Mouse (Mus musculus): ENCODE measurements around the gene Adat1.
A peak's percentile ranks its signal among the peaks of the same experiment; 100 is the strongest.

Gene Adat1

DNA sequence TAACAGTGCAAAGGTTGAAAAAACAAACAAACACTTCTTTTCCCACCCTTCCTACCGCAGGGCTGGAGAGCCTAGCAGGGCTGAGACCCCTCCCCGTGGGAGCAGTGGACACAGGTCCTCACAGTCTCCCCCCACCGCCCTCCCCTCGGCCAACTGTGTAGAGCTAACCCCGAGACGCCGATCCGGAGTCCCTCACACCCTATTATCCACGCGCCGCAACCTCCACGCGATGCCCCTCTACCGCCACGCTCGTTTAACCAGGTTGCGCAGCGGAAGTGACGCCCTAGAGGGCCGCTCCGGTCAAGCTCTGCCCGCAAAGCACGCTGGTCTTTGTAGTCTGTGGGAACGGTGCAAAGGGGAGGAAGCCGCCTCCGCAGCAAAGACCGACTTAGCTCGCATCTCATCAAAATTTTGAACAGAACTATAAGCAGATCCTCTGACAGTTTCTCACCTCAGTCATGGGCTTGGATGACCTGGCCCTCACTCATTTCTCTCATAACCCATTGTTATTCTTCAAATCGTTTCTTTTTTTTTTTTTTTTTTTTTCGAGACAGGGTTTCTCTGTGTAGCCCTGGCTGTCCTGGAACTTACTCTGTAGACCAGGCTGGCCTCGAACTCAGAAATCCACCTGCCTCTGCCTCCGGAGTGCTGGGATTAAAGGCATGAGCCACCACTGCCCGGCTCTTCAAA lies at the start of gene Adat1:
Adat1 (minus strand) TSS at position 290 of the 690 bp plus-strand sequence.
- DNase-seq (ENCODE audit: low spot score): peak; percentile 98

DNA sequence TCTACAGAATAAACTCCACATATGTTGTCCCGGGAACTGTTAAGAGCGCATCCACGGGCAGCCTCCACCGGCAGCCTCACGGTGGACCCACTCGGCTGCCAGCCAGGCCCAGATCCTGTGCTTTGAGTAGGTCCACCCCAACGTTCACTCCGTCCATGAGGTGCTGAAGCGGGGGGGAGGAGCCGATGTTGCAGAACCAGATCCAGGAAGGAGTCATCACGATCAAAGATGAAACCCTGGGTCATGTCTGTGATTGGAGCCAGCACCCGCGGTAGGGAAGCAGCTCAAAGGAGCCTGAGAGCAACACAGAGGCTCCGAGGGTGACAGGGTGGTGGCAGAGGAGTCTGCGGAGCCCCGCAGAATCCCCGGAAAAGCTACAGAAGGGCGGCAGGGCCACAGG lies 45.4 kb upstream of the Adat1 start:
- no peak for DNase-seq (ENCODE audit: low spot score)

DNA sequence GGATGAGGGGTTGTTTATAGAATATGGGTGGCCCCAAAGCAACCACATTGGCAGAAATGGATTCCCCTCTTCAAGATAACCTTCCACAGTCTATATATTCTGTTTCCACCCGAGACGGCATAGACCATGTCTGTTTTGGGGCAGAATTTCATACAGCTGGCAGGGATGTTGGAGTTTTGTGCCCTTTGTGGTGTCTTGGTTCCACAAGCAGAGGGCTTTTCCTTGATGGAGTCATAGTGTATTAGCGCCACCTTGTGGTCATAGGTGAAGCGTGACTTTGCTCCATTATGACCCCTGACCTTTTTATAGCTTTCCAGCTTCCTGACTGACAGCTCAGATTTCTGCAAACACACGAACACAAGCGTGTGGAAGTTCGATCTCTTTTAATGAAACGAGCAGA lies 42.5 kb upstream of the Adat1 start:
- DNase-seq (ENCODE audit: low spot score): peak; percentile 92

DNA sequence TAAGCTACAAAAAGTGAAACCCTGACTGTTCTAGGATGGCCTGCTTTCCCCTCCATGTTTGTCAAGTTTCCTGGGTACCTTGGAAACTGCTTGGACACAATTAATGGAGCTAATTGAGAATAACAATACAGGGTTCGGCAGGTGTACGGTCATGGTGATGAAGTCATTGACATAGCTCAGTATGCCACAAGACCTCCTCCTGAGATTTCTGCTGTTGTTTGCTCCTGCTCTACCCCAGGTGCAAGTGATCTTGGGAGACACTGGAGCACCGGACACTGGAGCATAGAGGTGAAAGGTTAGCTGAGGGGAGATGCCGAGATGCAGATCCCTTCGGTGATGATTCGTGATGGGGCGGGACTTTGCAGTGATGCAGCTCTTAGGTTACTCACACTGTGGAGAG lies 41.0 kb upstream of the Adat1 start:
- no peak for DNase-seq (ENCODE audit: low spot score)

DNA sequence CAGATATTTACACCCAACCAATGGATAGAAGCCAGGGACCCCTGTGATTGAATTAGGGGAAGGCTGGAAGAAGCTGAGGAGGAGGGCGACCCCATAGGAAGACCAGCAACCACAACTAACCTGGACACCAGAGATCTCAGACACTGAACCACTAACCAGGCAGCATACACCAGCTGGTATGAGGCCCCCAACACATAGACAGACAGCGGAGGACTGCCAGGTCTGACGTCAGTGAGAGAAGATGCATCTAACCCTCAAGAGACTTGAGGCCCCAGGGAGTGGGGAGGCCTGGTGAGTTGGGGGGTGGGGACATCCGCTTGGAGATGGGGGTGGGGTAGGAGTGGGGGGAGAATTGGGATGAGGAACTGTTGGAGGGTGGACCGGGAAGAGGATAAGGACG lies 38.6 kb upstream of the Adat1 start:
- no peak for DNase-seq (ENCODE audit: low spot score)

DNA sequence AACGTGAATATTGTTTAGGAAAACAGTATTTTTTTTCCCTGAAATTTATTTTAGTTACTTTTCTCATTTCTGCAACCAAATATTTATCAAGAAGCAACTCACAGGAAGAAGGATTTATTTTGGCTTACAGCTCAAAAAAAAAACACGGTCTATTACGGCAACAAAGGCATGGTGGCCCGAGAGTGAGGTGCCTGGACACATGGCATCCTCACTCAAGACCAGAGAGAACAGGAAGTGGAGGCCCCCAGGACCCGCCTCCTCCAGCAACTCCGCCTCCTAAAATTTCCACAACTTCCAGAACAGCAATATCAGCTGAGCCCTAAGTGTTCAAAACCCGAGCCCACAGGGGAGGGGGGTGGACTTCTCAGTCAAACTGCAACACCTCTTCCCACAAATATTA lies 37.4 kb upstream of the Adat1 start:
- no peak for DNase-seq (ENCODE audit: low spot score)

DNA sequence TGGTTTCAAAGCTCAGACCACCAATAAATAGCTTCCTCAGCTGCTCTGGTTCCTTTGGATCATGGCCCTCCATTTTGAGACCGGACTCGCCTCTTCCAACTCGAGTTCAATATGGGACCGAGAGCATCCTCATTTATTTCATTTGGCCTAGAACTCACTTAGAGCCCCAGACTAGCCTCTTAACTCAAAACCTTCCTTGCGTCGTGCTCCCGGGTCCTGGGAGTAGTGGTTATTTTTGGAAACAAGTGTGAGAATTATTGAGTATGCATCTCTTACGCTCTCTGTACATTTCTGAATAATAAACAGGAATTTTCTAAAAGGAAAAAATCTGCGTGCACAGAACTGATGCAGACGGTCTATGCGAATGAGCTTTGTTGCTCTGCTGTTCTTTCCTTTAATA lies 22.8 kb upstream of the Adat1 start, which contains the start of gene Gm6793:
Gm6793 (minus strand) TSS at position 101 of the 400 bp plus-strand sequence.
- DNase-seq (ENCODE audit: low spot score): no peak

DNA sequence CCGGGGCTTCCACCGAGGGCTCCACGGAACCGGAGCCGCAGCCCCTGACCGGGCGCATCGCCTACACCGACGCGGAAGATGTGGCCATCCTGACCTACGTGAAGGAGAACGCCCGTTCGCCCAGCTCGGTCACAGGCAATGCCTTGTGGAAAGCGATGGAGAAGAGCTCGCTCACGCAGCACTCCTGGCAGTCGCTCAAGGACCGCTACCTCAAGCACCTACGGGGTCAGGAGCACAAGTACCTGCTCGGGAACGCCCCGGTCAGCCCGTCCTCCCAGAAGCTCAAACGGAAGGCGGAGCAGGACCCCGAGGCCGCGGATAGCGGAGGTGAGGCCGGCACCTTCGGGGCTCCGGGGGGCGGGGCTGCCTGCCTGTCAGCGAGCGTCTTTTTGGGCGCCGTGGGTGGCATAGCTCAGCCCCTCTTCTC lies 19.7 kb upstream of the Adat1 start:
- DNase-seq (ENCODE audit: low spot score): peak; percentile 37

DNA sequence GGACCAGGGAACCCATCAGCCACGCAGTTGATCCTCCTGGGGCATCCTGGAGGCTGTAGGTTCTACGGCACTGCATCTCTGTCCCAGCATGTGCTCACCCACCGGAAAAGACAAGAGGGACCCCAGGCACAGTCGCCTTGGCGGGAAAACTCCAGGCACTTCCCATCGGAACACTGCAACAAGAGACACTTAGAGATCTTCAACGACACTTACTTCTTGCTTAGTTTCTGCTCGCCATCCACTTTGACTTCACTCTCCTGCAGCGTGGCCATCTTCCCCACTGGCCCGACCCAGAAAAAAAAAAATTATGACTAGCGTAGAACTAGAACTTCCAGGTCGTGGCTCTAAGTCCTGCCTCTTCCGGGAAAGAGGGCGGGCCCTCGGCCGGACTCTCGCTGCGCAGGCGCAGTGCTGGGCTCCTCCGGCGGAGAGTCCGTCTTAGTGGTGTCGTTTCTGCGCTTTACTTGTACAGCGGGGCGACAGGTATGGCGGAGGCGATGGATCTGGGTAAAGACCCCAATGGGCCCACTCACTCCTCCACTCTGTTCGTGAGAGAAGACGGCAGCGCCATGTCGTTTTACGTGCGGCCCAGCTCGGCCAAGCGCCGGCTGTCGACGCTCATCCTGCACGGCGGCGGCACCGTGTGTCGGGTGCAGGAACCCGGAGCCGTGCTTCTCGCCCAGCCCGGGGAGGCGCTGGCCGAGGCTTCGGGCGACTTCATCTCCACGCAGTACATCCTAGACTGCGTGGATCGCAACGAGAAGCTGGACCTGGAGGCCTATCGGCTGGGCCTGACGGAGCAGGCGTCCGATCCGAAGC lies 19.1 kb upstream of the Adat1 start, which contains the start of the genes Kars and Terf2ip:
Kars (minus strand) TSS at position 327 of the 819 bp plus-strand sequence.
Terf2ip (plus strand) TSS at position 402 of the 819 bp plus-strand sequence.
- DNase-seq (ENCODE audit: low spot score): peak; percentile 92

DNA sequence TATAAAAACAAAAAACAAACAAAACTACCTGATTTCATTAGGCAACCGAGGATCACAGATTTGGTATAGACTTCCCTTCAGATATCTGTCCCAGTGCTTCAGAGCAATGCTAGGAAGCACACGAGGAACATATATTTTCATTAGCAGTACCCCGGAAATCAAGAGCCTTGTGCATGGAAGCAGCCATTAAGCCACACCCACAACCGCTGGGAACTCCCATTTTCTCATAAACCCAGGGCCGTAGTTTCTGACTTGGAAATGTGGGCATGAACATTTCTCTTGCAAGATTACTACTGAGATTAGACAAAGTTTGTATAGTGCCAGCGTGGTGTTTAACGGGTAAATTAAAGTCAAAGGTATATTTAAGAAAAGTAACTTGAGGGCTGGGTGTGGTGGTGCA lies 17.5 kb upstream of the Adat1 start:
- DNase-seq (ENCODE audit: low spot score): no peak

DNA sequence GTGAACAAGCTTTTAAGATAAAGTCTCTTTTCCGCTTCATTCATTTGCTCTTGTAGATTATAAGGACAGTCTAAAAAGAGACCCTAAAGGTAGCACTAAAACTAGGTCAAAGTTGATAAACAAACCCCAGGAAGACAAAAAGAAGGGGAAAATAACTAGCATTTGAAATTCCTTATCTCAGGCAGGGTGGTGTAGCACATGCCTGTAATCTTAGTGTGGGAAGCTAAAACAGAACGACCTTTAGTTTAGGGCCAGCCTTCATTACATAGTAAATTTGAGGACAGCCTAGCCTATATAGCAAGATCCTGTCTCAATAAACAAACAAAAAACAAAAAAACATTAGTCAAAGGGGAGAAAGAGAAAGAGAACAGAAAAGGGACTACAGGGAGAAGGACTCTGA lies 15.6 kb upstream of the Adat1 start:
- DNase-seq (ENCODE audit: low spot score): no peak

DNA sequence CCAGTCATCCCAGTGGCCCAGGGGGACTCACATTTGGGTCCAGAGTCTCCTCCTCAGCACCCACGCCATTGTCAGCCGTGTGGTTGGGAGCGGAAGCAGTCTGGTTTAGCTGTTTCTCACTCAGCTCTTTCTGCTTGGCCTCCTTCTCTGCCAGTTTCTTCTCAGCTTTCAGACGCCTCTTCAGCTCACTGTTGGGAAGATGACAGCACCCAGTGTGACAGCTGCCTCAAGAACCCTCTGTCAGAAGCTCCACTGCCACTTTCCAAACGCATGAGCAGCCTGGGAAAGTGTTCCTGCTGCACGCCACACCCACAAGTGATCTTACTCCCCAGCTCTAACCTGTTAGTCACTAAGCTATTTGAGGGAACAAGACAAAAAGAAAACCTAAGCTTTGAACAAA lies 13.5 kb upstream of the Adat1 start:
- DNase-seq (ENCODE audit: low spot score): no peak

DNA sequence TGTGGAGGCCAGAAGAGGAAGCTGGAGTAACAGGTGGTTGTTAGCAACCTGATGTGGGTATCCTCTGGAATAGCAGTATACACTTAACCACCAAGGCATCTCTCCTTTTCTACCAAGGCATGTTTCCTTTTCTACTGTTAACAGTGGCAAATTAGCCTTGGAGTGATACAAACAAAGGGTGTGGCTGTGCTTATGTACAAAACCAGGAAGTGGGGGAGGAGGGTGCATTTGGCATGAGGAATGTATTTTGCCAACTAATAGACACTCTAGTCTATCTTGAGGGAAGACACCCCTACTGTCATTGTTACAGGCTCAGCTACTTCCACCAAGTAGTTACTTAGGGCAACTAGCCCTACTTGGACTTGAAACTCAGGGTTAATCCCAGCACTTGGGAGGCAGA lies 12.7 kb upstream of the Adat1 start:
- no peak for DNase-seq (ENCODE audit: low spot score)

DNA sequence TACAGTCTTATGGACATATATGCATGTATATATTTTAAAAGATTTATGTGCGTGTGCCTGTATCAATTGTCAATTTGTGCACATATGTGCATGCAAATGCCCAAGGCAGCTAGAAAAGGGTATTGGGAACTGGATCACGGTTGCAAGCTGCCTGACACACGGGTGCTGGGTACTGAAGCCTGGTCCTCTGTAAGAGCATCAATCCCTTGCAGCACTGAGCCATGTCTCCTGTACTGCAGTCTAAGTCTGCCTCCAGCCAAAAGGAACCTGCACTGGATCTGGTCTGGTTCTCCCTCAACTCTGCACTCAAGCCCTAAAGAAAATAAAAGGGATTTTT lies 569 bp upstream of the Adat1 start:
- DNase-seq (ENCODE audit: low spot score): no peak

DNA sequence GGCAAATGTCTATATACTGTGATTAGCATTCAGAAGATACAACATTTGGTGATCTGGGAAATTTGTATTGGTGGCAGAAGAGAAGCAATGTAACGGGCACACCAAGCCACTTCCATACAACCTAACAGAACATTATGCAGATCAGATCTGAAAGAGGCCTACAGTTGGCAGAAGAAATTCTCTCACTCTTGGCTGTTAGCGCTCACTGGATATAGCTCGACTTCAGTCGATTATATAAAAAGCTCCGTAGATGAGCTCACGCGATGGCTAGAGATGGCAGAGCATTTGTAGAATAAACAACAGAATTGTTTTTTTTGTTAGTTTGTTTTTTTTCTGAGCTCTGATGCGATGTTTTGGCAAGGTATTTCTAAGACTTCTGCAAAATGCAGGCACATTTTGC lies 824 bp downstream of the Adat1 start:
- DNase-seq (ENCODE audit: low spot score): no peak

DNA sequence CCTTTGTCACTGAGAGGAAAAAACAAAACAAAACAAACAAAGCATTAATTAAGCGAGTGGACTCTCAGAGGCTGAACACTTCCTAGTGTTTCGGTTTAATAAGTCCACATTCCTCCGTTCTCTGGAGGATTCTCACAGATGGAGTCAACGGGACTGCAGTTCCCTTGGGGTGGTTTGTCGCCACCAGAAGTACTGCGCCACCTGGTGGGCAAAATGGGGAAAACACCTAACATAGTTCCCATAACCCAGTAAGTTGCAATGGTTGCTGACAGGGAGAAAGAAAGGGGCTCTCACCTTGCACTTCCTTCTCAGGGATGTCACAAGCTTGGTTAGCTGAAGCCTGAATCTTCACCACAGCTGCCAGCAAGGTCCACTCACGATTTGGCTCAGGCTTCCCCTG lies 2.2 kb downstream of the Adat1 start:
- peak; percentile 90 for DNase-seq (ENCODE audit: low spot score)

DNA sequence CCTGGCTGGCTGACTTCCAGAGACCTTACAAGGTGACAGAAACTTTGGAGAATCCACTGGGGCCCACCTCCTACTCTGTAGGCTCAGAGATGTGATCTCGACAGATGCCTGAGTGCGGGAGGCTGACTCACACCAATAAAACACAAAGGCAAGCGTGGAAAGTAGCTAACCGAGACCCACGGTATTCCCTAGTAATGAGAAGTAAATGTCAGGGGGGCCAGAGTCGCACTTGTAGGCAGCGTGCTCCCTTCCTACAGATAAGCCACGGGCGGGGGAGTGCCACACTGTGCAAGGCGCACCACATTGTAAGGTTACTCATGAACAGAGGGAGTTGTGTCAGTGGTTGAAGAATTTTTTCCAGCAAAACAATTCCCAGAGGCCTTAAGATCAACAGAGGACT lies 7.6 kb downstream of the Adat1 start:
- no peak for DNase-seq (ENCODE audit: low spot score)

DNA sequence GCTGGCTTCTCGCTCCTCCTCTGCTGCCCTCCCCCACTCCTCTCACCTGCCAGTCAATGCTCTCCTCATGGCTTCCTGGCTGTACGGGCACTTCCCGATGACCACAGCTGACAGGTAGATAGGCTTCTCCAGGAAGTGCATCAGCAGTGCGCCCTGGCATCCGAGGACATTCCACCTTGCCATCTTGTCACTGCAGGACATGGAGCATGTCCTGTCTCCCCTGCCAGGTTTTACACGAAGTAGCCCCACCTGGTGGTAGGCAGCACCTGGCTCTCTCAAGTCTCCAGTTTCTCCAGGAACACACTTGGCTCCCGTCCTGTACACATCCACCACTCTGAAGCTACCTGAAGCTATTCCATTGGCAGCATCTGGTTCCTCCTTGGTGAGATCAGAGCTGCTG lies 10.0 kb downstream of the Adat1 start:
- no peak for DNase-seq (ENCODE audit: low spot score)

DNA sequence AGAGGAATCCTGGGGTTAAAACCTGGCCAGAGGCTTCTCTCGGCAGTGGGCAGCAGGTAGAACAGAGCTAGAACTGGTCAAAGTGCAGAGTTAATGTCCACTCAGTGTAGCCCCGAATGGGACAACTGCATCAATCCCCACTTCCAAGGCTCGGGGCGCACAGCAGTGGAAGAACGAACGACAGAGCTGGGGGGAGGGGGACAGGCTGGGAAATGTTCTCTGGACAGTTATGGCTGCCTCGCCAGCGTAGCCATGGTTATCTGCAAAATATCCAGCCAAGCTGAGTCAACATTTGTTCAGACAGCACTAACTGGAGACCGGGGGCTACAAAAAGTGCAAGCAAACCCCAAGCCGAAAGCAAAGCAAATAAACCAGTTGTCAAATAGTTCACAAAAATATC lies 14.0 kb downstream of the Adat1 start:
- no peak for DNase-seq (ENCODE audit: low spot score)

DNA sequence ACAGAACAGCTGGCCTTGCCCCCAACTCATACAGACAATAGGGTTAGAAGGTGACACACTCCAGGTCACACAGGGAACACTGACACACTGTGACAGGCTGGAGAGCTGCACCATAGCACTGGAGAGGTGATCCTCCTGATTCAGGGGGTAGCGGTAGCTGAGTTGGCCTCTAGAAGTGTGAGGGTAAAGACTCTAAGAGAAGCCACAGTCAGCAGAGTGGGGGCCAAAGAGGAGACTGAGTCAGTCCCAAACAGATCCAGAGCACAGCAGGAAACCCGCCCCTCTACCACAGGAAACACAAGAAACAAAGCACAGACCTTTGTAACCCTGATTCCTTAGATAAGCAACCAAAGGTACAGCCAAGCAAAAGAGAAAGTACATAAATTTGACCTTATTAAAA lies 15.8 kb downstream of the Adat1 start:
- no peak for DNase-seq (ENCODE audit: low spot score)

DNA sequence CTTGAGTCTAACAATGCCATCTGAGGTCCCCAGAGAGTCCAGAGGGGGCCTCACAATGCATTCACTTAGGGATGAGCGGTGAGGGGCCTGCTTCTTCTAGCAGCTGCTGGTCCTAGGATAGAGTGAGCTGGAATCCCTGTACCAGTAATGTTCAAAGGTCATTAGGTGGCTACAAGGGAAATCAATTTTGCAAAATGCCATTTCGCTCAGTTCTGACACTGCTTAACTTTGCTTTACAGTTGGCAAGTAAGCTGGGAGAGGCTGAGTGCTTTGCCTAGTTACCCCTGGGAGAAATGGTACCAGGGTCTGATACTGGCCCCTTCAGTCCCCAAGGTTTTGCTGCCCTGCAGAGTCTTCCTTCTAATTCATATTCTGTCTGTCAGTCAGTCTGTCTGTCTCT lies 16.4 kb downstream of the Adat1 start:
- DNase-seq (ENCODE audit: low spot score): no peak

DNA sequence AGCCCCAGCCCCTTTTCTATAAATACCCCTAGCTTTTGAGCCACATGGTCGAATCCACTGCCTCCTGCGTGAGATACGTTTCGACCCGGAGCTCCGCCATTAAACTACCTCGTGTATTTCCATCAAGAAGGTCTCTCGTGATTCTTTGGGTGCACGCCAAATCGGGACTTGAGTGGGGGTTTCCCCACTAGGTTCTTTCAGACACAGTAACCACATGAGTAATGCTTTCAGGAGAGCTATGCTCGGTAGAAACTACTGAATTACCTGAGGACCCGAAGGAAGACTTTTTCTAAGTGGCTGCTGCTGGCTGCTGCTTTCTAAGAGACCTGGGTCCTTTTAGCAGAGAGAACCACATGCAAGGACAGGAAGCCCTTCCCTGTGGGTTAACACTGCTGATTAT lies 18.0 kb downstream of the Adat1 start:
- no peak for DNase-seq (ENCODE audit: low spot score)

DNA sequence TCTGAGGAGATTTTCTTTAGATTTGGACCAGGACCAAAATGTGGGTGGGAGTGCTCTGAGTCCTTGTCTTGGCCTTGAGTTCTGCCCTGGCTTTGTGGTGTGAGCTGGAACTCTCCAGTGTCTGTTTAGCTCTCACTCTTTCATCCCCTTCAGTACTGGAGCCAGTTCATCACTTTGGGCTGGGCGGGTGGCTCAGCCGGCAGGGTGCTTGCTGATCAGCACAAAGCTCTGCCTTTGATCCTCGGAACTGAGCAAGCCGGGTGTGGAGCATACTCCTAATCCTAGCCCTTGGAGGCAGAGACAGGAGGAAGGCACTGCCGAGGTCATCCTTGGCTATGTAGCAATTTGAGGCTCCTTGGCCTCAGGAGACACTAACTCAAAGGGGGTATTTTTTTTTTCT lies 23.1 kb downstream of the Adat1 start:
- no peak for DNase-seq (ENCODE audit: low spot score)

DNA sequence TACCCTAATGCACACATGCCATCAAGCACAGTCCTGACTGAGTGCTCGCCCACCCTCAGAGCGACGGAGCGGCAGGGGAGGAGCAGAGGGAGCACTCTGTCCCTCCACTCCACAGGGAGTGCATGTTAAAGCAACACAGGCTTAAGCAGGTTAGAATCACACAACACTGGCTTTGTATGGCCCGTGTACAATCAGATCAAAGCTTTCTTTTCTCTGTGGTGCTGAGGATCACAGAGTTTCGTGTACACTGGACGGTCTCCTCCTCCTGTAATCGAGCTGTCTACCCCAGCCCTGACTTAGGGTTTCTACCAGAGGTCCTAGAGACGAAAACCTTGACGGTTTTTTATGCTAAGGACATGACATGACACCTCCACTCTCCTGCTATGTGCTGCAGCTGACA lies 23.6 kb downstream of the Adat1 start:
- DNase-seq (ENCODE audit: low spot score): no peak
